Mouse (Mus musculus): ENCODE data around the gene Dpep3. TPM values are rescaled to one million over a fixed set of nuclear protein-coding genes. Genes with fewer than 3 reads are reported as not detected.
"Not testable (repeated sequence)": the region's sequence is repeated elsewhere in the genome, so short reads cannot be mapped to it uniquely, and the experiment has no call there.

Dpep3 gene
- total RNA-seq (2021) = not detected

GRCm38 (mm10) chr8:105979325-105979724 is at the start of gene Dpep3:
Gene Dpep3 (minus strand): TSS chr8:105979429.
- intact Hi-C loops (cut with DNase I) = no loop called here
- no peak for DNase-seq (ENCODE audit: extremely low spot score in 1 of 2, low spot score in 2 of 2)

DNA sequence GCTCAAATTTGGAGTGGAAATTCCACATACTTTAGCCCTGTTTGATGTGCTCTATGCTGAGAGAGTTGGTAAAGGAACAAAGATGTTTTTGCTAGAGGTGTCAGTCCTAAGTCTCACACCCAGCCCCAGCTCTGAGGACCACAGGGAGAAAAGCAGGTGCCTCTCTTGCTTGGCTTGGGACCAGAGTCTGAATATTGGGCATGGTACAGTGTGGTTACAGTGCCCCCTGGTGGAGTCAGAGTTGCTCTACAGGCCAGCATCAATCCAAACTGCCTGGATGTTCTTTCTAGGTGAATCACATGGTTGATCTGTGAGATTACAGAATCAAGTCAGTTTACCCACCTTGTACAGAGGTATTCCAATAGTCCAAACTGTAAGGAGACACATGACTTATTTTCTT is 43.3 kb upstream of the Dpep3 start:
- intact Hi-C loops (cut with DNase I) = loop anchor here (5.0 kb wide), 1 partner anchor 130 kb away; the partner anchor contains the start of gene Nrn1l
- DNase-seq (ENCODE audit: extremely low spot score in 1 of 2, low spot score in 2 of 2) = peak; percentile 67 to 77

- intact Hi-C loops (cut with DNase I) = no loop called here
- DNase-seq (ENCODE audit: extremely low spot score in 1 of 2, low spot score in 2 of 2) = no peak
Observed at GRCm38 (mm10) chr8:106018039-106018438, 38.8 kb upstream of the Dpep3 start.

DNA sequence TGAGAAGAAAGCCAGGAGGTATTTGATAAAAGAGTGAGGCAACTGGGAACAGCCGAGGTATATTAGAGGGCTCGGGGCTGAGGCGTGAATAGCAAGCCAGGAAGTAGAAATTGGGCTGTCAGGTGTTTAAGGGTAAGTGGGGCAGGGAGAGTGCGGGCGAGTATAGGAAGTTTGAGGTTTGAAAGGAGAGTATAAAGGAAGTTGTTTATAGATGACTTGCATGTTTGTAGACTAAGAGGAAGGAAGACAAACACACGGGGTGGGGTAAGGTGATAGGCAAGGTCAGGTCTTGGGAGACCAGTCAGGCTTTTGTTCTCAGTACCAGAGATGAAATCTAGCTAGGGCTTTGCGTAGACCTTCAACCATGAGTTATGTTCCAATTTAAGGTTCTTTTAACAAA is 37.9 kb upstream of the Dpep3 start:
- intact Hi-C loops (cut with DNase I) = no loop called here
- no peak for DNase-seq (ENCODE audit: extremely low spot score in 1 of 2, low spot score in 2 of 2)

- intact Hi-C loops (cut with DNase I) = no loop called here
- DNase-seq (ENCODE audit: extremely low spot score in 1 of 2, low spot score in 2 of 2) = no peak
Observed at GRCm38 (mm10) chr8:106016284-106016683, 37.1 kb upstream of the Dpep3 start.

DNA sequence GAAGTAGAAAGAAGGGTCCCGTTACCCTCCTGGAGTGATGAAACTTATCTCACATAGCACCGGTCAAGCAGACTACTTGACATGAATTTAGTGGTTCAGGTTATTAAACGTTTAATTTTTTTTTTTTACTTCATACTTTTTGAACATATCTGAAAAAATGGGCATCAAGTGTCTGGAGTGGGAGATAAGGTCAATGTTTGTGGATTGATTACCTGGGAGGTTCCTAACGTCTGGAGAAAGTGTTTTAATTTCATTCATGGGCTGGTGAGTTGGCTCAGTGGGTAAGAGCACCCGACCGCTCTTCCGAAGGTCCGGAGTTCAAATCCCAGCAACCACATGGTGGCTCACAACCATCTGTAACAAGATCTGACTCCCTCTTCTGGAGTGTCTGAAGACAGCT is 33.0 kb upstream of the Dpep3 start:
- DNase-seq (ENCODE audit: extremely low spot score in 1 of 2, low spot score in 2 of 2); intact Hi-C loops (cut with DNase I): not testable (repeated sequence)

DNA sequence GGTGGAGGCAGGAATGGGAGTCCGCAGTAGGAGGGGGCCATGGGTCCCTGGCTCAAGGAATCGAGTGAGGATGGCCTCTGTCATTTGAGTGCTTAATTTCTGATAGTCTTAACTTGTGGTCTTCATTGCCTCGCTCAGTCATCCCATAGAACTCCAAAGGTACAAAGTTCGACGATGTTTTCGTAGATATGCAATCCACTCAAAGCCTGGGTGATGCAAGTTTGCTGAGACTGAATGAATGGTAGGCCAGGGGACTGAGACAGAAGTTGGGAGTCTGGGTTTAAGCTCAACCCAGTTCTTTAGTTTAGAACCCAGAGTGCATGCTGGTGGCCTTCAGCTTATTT is 32.4 kb upstream of the Dpep3 start, which contains the start of gene Ddx28:
TSS of gene Ddx28 (minus strand) at position 240 of the 344 bp plus-strand sequence.
- no peak for DNase-seq (ENCODE audit: extremely low spot score in 1 of 2, low spot score in 2 of 2)
- intact Hi-C loops (cut with DNase I) = no loop called here

DNA sequence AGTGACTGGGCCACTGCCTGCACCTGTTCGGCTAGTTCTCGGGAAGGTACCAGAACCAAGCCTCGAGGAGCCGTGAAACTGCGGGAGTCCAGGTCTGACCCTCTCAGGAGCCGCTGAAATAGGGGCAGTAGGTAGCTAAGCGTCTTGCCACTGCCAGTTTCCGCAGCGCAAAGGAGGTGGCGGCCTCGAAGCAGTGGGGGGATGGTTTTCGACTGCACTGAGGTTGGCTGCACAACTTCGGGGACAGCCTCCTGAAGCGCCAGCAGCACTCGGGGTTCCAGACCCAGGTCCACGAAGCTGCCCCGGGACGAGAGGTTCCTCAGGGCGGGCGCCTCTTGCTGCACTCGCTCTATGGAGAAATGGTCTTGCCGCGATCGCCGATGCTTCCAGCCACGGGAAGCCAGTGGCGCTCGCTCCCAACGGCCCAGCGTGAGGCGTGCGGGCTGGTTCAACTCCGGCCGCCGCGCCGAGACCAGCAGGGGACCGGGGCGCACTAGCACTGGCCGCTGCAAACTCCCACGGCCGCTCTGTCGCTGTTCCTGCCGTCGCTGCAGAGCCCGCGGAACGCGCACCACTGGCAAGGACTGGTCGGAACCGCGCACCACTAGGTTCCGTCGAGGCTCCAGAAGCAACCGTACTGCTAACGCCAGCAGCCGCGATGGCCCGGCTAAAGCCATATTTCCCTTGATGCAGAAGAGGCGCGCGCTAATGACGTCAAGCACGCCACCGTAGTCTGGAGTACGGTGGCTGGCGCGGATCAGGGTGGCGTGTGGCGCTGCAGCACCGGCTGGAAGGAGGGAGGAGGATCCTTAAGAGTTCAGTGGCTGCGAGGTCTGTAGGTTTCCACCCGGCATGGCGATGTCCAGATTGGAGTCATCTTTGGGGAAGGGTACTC is 31.8 kb upstream of the Dpep3 start:
- DNase-seq (ENCODE audit: extremely low spot score in 1 of 2, low spot score in 2 of 2) = peak; percentile 90 to 96
- intact Hi-C loops (cut with DNase I) = no loop called here

GRCm38 (mm10) chr8:106007891-106008290 is 28.7 kb upstream of the Dpep3 start:
- DNase-seq (ENCODE audit: extremely low spot score in 1 of 2, low spot score in 2 of 2); intact Hi-C loops (cut with DNase I): not testable (repeated sequence)

DNA sequence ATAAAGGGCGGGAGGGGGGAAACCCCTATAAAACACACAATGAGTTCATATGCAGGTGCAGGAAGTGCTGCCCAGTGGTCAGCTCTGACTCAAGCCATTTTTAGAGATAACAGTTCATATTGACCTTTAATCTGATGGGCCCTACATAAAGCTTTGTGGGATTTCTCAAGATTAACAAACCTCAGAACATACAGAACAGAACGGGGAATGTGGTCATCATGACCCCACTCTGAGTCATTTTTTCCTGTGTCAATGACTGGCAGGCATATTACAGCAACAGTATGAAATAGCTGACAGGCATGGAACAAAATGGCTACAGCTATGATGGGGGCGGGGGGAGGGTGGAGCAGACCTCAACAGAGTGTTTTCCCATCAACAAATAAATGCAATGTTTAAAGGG is 27.9 kb upstream of the Dpep3 start:
- intact Hi-C loops (cut with DNase I) = no loop called here
- DNase-seq (ENCODE audit: extremely low spot score in 1 of 2, low spot score in 2 of 2) = no peak

- no peak for DNase-seq (ENCODE audit: extremely low spot score in 1 of 2, low spot score in 2 of 2)
- intact Hi-C loops (cut with DNase I) = no loop called here
Observed at GRCm38 (mm10) chr8:106006413-106006812, 27.2 kb upstream of the Dpep3 start.

- no peak for DNase-seq (ENCODE audit: extremely low spot score in 1 of 2, low spot score in 2 of 2)
- intact Hi-C loops (cut with DNase I) = no loop called here
Observed at GRCm38 (mm10) chr8:106005875-106006274, 26.6 kb upstream of the Dpep3 start, which contains the start of gene Dpep2nb. Gene Dpep2nb (minus strand): TSS chr8:106005975.

DNA sequence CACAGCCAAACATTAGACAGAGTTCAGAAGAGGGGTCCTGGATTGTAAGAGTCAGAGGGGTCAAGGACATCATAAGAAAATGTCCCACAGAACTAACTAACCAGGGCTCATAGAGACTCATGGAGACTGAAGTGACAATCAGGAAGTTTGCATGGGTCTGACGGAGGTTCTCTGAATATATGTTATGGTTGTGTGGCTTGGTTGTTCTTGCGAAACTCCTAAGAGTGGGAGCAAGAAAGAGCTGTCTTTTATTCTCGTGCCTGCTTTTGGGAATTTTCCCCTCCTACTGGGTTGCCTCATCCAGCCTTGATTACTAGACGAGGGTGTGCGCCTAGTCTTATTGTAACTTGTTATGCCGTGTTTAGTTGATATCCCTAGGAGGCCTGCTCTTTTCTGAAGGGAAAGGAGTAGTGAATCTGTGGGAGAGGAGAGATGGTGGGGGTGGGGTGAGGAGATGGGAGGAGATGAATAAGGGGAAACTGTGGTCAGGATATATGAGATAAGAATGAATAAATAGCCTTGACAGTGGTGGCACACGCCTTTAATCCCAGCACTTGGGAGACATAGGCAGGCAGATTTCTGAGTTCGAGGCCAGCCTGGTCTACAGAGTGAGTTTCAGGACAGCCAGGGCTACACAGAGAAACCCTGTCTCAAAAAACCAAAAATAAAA is 25.4 kb upstream of the Dpep3 start:
- no peak for DNase-seq (ENCODE audit: extremely low spot score in 1 of 2, low spot score in 2 of 2)
- intact Hi-C loops (cut with DNase I) = no loop called here

- DNase-seq (ENCODE audit: extremely low spot score in 1 of 2, low spot score in 2 of 2) = no peak
- intact Hi-C loops (cut with DNase I) = no loop called here
Observed at GRCm38 (mm10) chr8:106001908-106002307, 22.7 kb upstream of the Dpep3 start.

GRCm38 (mm10) chr8:105998971-105999370 is 19.7 kb upstream of the Dpep3 start:
- no peak for DNase-seq (ENCODE audit: extremely low spot score in 1 of 2, low spot score in 2 of 2)
- intact Hi-C loops (cut with DNase I) = no loop called here

GRCm38 (mm10) chr8:105996359-105996758 is 17.1 kb upstream of the Dpep3 start:
- DNase-seq (ENCODE audit: extremely low spot score in 1 of 2, low spot score in 2 of 2) = no peak
- intact Hi-C loops (cut with DNase I) = no loop called here

GRCm38 (mm10) chr8:105993226-105993625 is 14.0 kb upstream of the Dpep3 start:
- intact Hi-C loops (cut with DNase I) = no loop called here
- DNase-seq (ENCODE audit: extremely low spot score in 1 of 2, low spot score in 2 of 2) = no peak

- DNase-seq (ENCODE audit: extremely low spot score in 1 of 2, low spot score in 2 of 2) = no peak
- intact Hi-C loops (cut with DNase I) = no loop called here
Observed at GRCm38 (mm10) chr8:105992499-105992898, 13.3 kb upstream of the Dpep3 start.

DNA sequence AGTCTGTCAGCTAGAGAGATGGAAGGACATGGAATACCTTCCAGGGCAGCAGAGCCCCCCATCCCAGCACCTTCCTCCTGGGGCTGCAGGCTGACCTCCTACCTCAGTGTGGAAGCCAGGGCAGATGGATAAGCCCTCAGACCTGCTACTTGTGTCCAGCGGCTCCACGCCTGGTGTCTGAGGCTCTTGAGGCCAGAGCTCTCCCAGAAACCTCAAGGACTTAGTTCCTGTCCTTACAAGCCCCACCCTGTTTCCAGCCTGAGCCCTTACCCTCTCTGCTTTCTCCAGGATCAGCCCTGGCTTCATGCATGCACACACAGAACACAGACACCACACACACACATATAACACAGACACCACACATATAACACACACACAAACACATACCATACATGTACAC is 12.3 kb upstream of the Dpep3 start:
- intact Hi-C loops (cut with DNase I) = no loop called here

GRCm38 (mm10) chr8:105990856-105991387 is 11.7 kb upstream of the Dpep3 start, which contains the start of gene Dus2:
Gene Dus2 (plus strand): TSS chr8:105991337.
- intact Hi-C loops (cut with DNase I) = no loop called here
- peak; percentile 46 to 89 for DNase-seq (ENCODE audit: extremely low spot score in 1 of 2, low spot score in 2 of 2)

More for the DNA sequence above, 12.3 kb upstream of the Dpep3 start:
- no peak for DNase-seq (ENCODE audit: extremely low spot score in 1 of 2, low spot score in 2 of 2)

All from left cerebral cortex, postnatal 10 days (tissue).